Mouse (Mus musculus) retina, embryonic 14.5 days (tissue): Measurements from ENCODE around the gene Psmd3.

Experiments
- DNase-seq: peaks from one replicate; pipeline ENCODE4 v3.0.0-alpha.2; 2015; ENCODE audit warnings: low spot score

The Psmd3 gene

DNA sequence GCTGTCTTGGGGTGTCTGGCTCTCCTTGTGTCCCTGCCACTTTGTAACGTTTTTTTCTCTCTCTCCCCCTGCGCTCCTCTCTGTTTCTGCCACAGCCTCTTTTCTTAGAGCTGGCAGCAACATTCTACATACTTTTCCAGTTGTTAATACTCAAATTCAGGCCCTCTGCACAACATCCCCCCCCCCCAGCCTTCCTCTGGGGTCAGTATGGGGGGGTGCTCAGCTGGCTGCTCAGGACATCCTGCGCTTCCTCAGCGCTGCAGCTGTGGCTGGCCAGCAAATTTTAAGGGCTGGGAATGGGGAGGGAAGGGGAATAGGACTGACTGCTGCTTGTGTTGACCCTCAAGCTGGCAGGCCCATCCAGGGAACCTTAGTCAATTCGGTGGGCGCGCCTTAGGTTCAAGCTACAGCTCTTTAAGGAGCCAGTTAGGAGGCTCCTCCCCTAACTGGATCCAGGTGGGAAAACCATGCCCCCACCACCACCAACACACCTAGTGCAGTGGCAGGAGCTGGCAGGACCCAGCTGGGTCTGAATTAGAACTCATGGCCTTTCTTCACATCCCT lies 62.2 kb downstream of the Psmd3 start:
- no peak for DNase-seq
